Mouse (Mus musculus) CH12.LX (cell line): ENCODE results near the gene Wars2. TPM values are rescaled to one million over a fixed set of nuclear protein-coding genes. Genes with fewer than 3 reads are reported as not detected.

ENCODE experiments used
- DNase-seq: peaks from one replicate; pipeline ENCODE4 v3.0.0-alpha.2; 2013; ENCODE audit errors: extremely low read depth
- H3K27ac ChIP-seq: 2 replicates; pipeline ENCODE4 v1.5.1; 2012; ENCODE audit warnings: low read depth, mild to moderate bottlenecking, control low read depth, moderate library complexity; ENCODE audit not compliant: insufficient read depth
- H3K27me3 ChIP-seq: replicated peaks from 2 replicates; pipeline ENCODE3; 2012; ENCODE audit warnings: inconsistent platforms
- H3K36me3 ChIP-seq, 2 experiments: replicated peaks in 1 of 2; 2 replicates each; pipeline versions ENCODE3 to v1.6.1; 2012; ENCODE audit warnings: inconsistent platforms in 1 of 2, low read length in 1 of 2, mild to moderate bottlenecking in 1 of 2, mixed read lengths in 1 of 2, moderate library complexity in 1 of 2; ENCODE audit not compliant: control insufficient read depth in 1 of 2, insufficient read depth in 1 of 2
- H3K4me1 ChIP-seq, 2 experiments: 2 replicates each; pipeline ENCODE4 v1.6.1; 2012; ENCODE audit warnings: inconsistent platforms in 1 of 2, moderate library complexity in 1 of 2; ENCODE audit not compliant: insufficient read depth in 2 of 2, control insufficient read depth in 1 of 2
- H3K4me2 ChIP-seq: 2 replicates; pipeline ENCODE4 v1.6.1; 2012; ENCODE audit warnings: low read depth, mild to moderate bottlenecking, control low read depth; ENCODE audit not compliant: poor library complexity, insufficient read depth, severe bottlenecking
- H3K4me3 ChIP-seq, 3 experiments: fragments of 150-350 bp in 1 of 3; sonication (generic) in 1 of 3; replicated peaks in 1 of 3; 2 replicates each; pipeline versions ENCODE3 to v1.5.1; 2011 to 2012; ENCODE audit warnings: low read depth in 2 of 3, low read length in 2 of 3, mild to moderate bottlenecking in 2 of 3, moderate library complexity in 2 of 3, control low read depth in 1 of 3, improper control_type of control experiment in 1 of 3, inconsistent platforms in 1 of 3, mixed read lengths in 1 of 3; ENCODE audit not compliant: poor library complexity in 1 of 3
- H3K79me2 ChIP-seq: replicated peaks from 2 replicates; pipeline ENCODE4 v1.6.1; 2012; ENCODE audit warnings: mild to moderate bottlenecking, moderate library complexity; ENCODE audit not compliant: control insufficient read depth, poor library complexity, insufficient read depth, severe bottlenecking; ENCODE audit errors: extremely low read depth
- H3K9ac ChIP-seq: 2 replicates; pipeline ENCODE4 v1.6.1; 2012; ENCODE audit warnings: low read depth, mild to moderate bottlenecking, control low read depth, moderate library complexity; ENCODE audit not compliant: insufficient read depth
- H3K9me3 ChIP-seq: replicated peaks from 2 replicates; pipeline ENCODE3; 2012; ENCODE audit warnings: low read length, inconsistent platforms, mixed read lengths
- CHD2 ChIP-seq: IDR thresholded peaks from 2 replicates; pipeline ENCODE4 v1.6.1; 2011; ENCODE audit warnings: low read length, improper control_type of control experiment
- ELF1 ChIP-seq: IDR thresholded peaks from 2 replicates; pipeline ENCODE4 v1.6.1; 2014; ENCODE audit warnings: low read depth, mild to moderate bottlenecking, inconsistent platforms, low read length, improper control_type of control experiment
- EP300 ChIP-seq: IDR thresholded peaks from 2 replicates; pipeline ENCODE4 v1.6.1; 2011; ENCODE audit warnings: low read length, improper control_type of control experiment
- ETS1 ChIP-seq: conservative IDR thresholded peaks from 2 replicates; pipeline ENCODE4 v1.6.1; 2012; ENCODE audit warnings: low read depth, mild to moderate bottlenecking, inconsistent platforms, low read length, improper control_type of control experiment, moderate library complexity
- GABPA ChIP-seq: IDR thresholded peaks from 2 replicates; pipeline ENCODE4 v1.6.1; 2012; ENCODE audit warnings: low read depth, low read length, improper control_type of control experiment, inconsistent platforms; ENCODE audit not compliant: insufficient replicate concordance
- HCFC1 ChIP-seq: IDR thresholded peaks from 2 replicates; pipeline ENCODE4 v1.6.1; 2012; ENCODE audit warnings: low read depth, mild to moderate bottlenecking, inconsistent platforms, low read length, improper control_type of control experiment
- IRF4 ChIP-seq: IDR thresholded peaks from 2 replicates; pipeline ENCODE4 v1.6.1; 2014; ENCODE audit warnings: low read depth, mild to moderate bottlenecking, inconsistent platforms, low read length, improper control_type of control experiment
- KAT2A ChIP-seq: IDR thresholded peaks from 2 replicates; pipeline ENCODE4 v1.6.1; 2012; ENCODE audit warnings: low read length, improper control_type of control experiment, inconsistent platforms; ENCODE audit not compliant: insufficient replicate concordance
- MYC ChIP-seq: IDR thresholded peaks from 2 replicates; pipeline ENCODE4 v1.6.1; 2011; ENCODE audit warnings: low read depth, mild to moderate bottlenecking, improper control_type of control experiment, low read length
- PAX5 ChIP-seq: IDR thresholded peaks from 2 replicates; pipeline ENCODE4 v1.6.1; 2012; ENCODE audit warnings: low read length, inconsistent platforms, mixed read lengths
- RCOR1 ChIP-seq: conservative IDR thresholded peaks from 2 replicates; pipeline ENCODE4 v1.6.1; 2012; ENCODE audit warnings: low read depth, mild to moderate bottlenecking, inconsistent platforms, low read length, improper control_type of control experiment
- TBP ChIP-seq: conservative IDR thresholded peaks from 2 replicates; pipeline ENCODE4 v1.6.1; 2011; ENCODE audit warnings: low read depth, low read length, improper control_type of control experiment
- TCF12 ChIP-seq: IDR thresholded peaks from 2 replicates; pipeline ENCODE4 v1.6.1; 2014; ENCODE audit warnings: low read depth, mild to moderate bottlenecking, inconsistent platforms, low read length, improper control_type of control experiment
- UBTF ChIP-seq: IDR thresholded peaks from 2 replicates; pipeline ENCODE4 v1.6.1; 2012; ENCODE audit warnings: low read depth, mild to moderate bottlenecking, inconsistent platforms, low read length, improper control_type of control experiment, moderate library complexity
- USF1 ChIP-seq: IDR thresholded peaks from 2 replicates; pipeline ENCODE4 v1.6.1; 2014; ENCODE audit warnings: low read depth, mild to moderate bottlenecking, inconsistent platforms, low read length, improper control_type of control experiment
- USF2 ChIP-seq: conservative IDR thresholded peaks from 2 replicates; pipeline ENCODE4 v1.6.1; 2011; ENCODE audit warnings: low read depth, low read length, improper control_type of control experiment
- ZC3H11A ChIP-seq: IDR thresholded peaks from 2 replicates; pipeline ENCODE4 v1.6.1; 2012; ENCODE audit warnings: low read depth, mild to moderate bottlenecking, inconsistent platforms, low read length, improper control_type of control experiment
- ZMIZ1 ChIP-seq: IDR thresholded peaks from 2 replicates; pipeline ENCODE4 v1.6.1; 2012; ENCODE audit warnings: low read depth, mild to moderate bottlenecking, inconsistent platforms, low read length, improper control_type of control experiment
- dilution Hi-C: fragments of 300-500 bp; cut with MboI; formaldehyde crosslinking; loops from 2 replicates; pipeline ENCODE4 v1.14.3; 2020; ENCODE audit warnings: low sequenced_read_pairs; ENCODE audit not compliant: extremely low pct_unique_long_range_greater_than_20kb, extremely low pct_ligation_motif_present
- in situ Hi-C: fragments of 300-500 bp; cut with MboI; formaldehyde crosslinking; loops from 3 replicates; pipeline ENCODE4 v1.14.3; 2019; ENCODE audit warnings: low sequenced_read_pairs, low pct_ligation_motif_present, low pct_unique_long_range_greater_than_20kb, mixed read lengths
- polyA plus RNA-seq: library from polyadenylated mRNA; unstranded; fragments of >175 nt; gene quantifications from 2 replicates; pipeline ENCODE4 v1.2.1, GENCODE M21; 2012; ENCODE audit warnings: low read depth; ENCODE audit not compliant: insufficient read length
- total RNA-seq, 2 experiments: library from RNA; depleted of rRNA; stranded (reverse); fragments of 300-350 nt in 1 of 2; fragments of >200 nt in 1 of 2; gene quantifications; 2 replicates each; pipeline ENCODE4 v1.2.3; 2012 to 2014

The Wars2 gene
- total and polyA plus RNA-seq, 3 experiments: 7.1 to 10.2 (median 8.6) TPM

DNA sequence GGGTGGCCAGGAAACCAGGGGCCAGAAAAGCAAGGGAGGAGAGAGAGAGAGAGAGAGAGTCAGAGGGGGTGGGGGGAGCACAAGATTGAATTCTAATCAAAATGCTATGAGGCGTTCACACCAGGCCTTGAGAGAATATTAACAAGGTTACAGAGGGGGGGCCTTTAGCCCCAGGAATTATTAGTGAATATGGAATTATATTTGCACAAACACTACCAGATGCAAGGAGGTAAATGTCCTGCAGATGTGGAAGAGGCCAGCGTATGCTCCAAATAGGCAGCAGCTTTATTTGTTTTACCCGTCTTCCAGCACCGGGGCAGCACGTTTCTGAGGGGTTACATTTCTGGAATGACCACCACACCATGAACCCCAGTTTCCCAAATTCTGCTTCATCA, 29.7 kb upstream of the Wars2 start:
- peaks cover 0 to 3% of the 10 kb centered on the region in 2 experiments; a peak in 2 of 4 replicates for H3K4me1 ChIP-seq
- H3K36me3 ChIP-seq: no peaks in the 10 kb centered on the region
- DNase-seq: no peak
- dilution Hi-C loops (no loop called here), in situ Hi-C loops (no loop called here)
- no peaks in the 10 kb centered on the region for H3K27me3 ChIP-seq
- H3K4me3 ChIP-seq: no peak overlapping the region
- TF ChIP-seq ZMIZ1 (no peak), CHD2 (no peak), USF1 (no peak), IRF4 (no peak), PAX5 (no peak), USF2 (no peak), KAT2A (no peak)
- H3K9ac ChIP-seq: no peak overlapping the region
- H3K79me2 ChIP-seq: no peaks in the 10 kb centered on the region
- no peak overlapping the region for H3K4me2 ChIP-seq
- H3K27ac ChIP-seq: no peak overlapping the region
- no peaks in the 10 kb centered on the region for H3K9me3 ChIP-seq

DNA sequence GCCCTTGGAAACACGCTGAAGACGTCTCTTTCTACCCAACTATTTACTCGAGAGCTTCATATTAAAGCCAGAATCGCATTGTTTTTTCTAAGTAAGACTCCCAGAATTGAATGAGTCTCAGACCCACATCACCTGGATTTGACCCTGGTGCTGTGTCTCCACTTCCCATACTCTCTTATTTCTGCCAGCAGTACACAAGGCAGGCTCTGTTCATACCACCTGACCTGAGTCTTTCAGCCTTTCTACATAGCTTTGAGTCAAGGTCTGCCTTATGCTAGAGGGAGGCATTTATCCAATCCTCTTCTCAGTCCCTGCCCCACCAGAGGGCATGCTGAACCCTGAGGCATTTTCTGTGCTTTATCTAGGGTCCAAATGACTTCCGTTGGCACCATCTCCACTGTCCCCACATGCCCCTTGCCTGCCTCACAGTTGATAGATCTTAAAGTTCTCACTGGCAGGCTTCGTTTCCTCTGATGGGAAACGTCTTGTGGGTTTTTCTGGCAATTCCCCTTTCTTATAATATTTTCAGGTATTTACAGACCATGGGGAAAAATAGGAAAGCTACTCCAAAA, 27.5 kb upstream of the Wars2 start:
- H3K4me2 ChIP-seq: no peak overlapping the region
- H3K27ac ChIP-seq: no peak overlapping the region
- peaks cover 0 to 3% of the 10 kb centered on the region in 2 experiments; a peak in 2 of 4 replicates for H3K4me1 ChIP-seq
- dilution Hi-C loops: no loop called here
- no peaks in the 10 kb centered on the region for H3K27me3 ChIP-seq
- H3K9ac ChIP-seq: no peak overlapping the region
- no peak for DNase-seq
- no peaks in the 10 kb centered on the region for H3K79me2 ChIP-seq
- H3K36me3 ChIP-seq: no peaks in the 10 kb centered on the region
- in situ Hi-C loops: no loop called here
- H3K9me3 ChIP-seq: no peaks in the 10 kb centered on the region
- H3K4me3 ChIP-seq: no peak overlapping the region
- TF ChIP-seq CHD2 (no peak), ELF1 (no peak)

DNA sequence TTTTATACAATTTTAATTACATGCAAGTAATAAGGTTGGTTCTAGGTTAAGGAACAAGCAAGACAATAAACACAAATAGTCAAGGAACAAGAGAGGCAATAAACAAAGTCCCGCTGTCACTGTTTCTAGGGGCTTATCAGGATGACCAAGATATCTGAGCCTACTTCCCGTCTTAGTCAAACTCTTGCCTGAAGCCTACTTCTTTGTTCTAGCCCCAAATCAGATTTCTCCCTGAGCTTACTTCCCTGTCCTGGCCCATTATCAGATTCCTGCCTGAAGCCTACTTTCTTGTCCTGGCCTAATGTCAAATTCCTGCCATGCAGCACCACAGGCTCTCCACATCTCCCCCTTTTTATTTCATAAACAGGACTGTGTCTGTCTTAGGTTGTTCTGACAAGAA, 19.9 kb upstream of the Wars2 start:
- Histone ChIP-seq H3K27ac (no peak overlapping the region), H3K9me3 (no peaks in the 10 kb centered on the region), H3K4me3 (no peak overlapping the region), H3K9ac (no peak overlapping the region), H3K79me2 (no peaks in the 10 kb centered on the region), H3K36me3 (no peaks in the 10 kb centered on the region), H3K4me2 (no peak overlapping the region), H3K4me1 (no peaks in the 10 kb centered on the region), H3K27me3 (no peaks in the 10 kb centered on the region)
- in situ Hi-C loops: no loop called here
- dilution Hi-C loops: no loop called here
- TF ChIP-seq UBTF: no peak
- TF ChIP-seq HCFC1: no peak
- no peak for TF ChIP-seq TBP
- TF ChIP-seq IRF4: no peak
- no peak for TF ChIP-seq MYC
- TF ChIP-seq RCOR1: no peak
- no peak for TF ChIP-seq ZC3H11A
- no peak for TF ChIP-seq TCF12
- no peak for TF ChIP-seq ETS1
- no peak for TF ChIP-seq EP300
- TF ChIP-seq USF2: no peak
- no peak for TF ChIP-seq KAT2A
- TF ChIP-seq ZMIZ1: no peak
- TF ChIP-seq GABPA: no peak
- DNase-seq: no peak
